Mouse (Mus musculus) splenic B cell, adult 2 months (primary cell): ENCODE measurements around the gene Aldh8a1.

Experiments
- DNase-seq: peaks from one replicate; pipeline ENCODE4 v3.0.0-alpha.2; 2011; ENCODE audit warnings: low read depth, low spot score
- H3K27me3 ChIP-seq: 2 replicates; pipeline ENCODE4 v1.6.1; 2012; ENCODE audit warnings: mild to moderate bottlenecking, low read length, moderate library complexity, mixed read lengths; ENCODE audit not compliant: control insufficient read depth, poor library complexity, insufficient read depth, severe bottlenecking
- H3K36me3 ChIP-seq: 2 replicates; pipeline ENCODE4 v1.6.1; 2012; ENCODE audit warnings: mild to moderate bottlenecking, low read length, moderate library complexity, mixed read lengths; ENCODE audit not compliant: control insufficient read depth, poor library complexity, insufficient read depth, severe bottlenecking

The Aldh8a1 gene

GRCm38 (mm10) chr10:21419188-21419587 is 42.1 kb downstream of the Aldh8a1 start:
- Histone ChIP-seq H3K27me3 (no peaks in the 10 kb centered on the region), H3K36me3 (no peaks in the 10 kb centered on the region)
- DNase-seq: no peak

- no peaks in the 10 kb centered on the region for H3K36me3 ChIP-seq
- H3K27me3 ChIP-seq: no peaks in the 10 kb centered on the region
- DNase-seq: peak; percentile 77
Measured at GRCm38 (mm10) chr10:21420457-21421424, 43.6 kb downstream of the Aldh8a1 start.

- no peak for DNase-seq
- Histone ChIP-seq H3K27me3 (no peaks in the 10 kb centered on the region), H3K36me3 (no peaks in the 10 kb centered on the region)
Measured at GRCm38 (mm10) chr10:21426515-21426914, 49.4 kb downstream of the Aldh8a1 start.

GRCm38 (mm10) chr10:21427996-21428395 is 50.9 kb downstream of the Aldh8a1 start:
- no peak for DNase-seq
- Histone ChIP-seq H3K36me3 (no peaks in the 10 kb centered on the region), H3K27me3 (no peaks in the 10 kb centered on the region)

- DNase-seq: no peak
- H3K27me3 ChIP-seq: no peaks in the 10 kb centered on the region
- no peaks in the 10 kb centered on the region for H3K36me3 ChIP-seq
Measured at GRCm38 (mm10) chr10:21439268-21439667, 62.2 kb downstream of the Aldh8a1 start.

- no peak for DNase-seq
- Histone ChIP-seq H3K27me3 (no peaks in the 10 kb centered on the region), H3K36me3 (no peaks in the 10 kb centered on the region)
Measured at GRCm38 (mm10) chr10:21441020-21441419, 63.9 kb downstream of the Aldh8a1 start.

- no peak for DNase-seq
- H3K27me3 ChIP-seq: no peaks in the 10 kb centered on the region
- H3K36me3 ChIP-seq: no peaks in the 10 kb centered on the region
Measured at GRCm38 (mm10) chr10:21441690-21442089, 64.6 kb downstream of the Aldh8a1 start.

- no peak for DNase-seq
- Histone ChIP-seq H3K36me3 (no peaks in the 10 kb centered on the region), H3K27me3 (no peaks in the 10 kb centered on the region)
Measured at GRCm38 (mm10) chr10:21443646-21444324, 66.7 kb downstream of the Aldh8a1 start.

- H3K36me3 ChIP-seq: no peaks in the 10 kb centered on the region
- DNase-seq: no peak
- H3K27me3 ChIP-seq: no peaks in the 10 kb centered on the region
Measured at GRCm38 (mm10) chr10:21444410-21444809, 67.3 kb downstream of the Aldh8a1 start.
